In the genomic region with DNA sequence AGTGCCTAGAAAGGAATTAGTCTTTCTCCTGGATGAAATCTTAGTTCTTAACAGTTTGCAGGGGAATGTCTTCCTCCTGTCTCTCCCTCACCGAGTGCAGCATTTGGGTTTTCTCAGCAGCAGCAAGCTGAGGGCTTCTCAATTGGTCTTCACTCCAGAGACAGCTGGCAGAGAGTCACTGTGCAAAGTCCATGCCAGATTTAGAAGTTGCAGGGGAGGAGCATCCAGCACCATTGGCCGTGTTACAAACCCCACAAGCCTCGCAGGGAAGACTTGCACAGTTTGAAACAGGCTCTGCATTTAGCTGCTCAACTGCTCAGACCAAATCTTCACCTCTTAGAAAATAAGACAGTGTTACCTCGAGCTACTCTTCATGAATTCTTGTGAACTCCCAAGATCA, we compare ENCODE assay signal across 9 mouse cellular contexts.
DNase-seq lines count a peak whose midpoint lies in the region; ATAC-seq and TF ChIP-seq lines count a peak whose summit lies in the region.
"Had no signal": no experiment of that assay in that cellular context is flagged by ENCODE, and none has a peak within 500 bp of the region (broad histone marks: within the 10 kb centered on the region; RNA-seq: fewer than 3 reads in every experiment).

No protein-coding gene starts in this region.

- no peaks in the 10 kb centered on the region for H3K9me3 ChIP-seq in heart, embryonic 11.5 days (replicated peaks; ENCODE audit: control insufficient read depth, low read length)
- H3K9me3 ChIP-seq in lung, embryonic 15.5 days: no peaks in the 10 kb centered on the region

- H3K4me3 ChIP-seq in heart, adult 2 months: no peak overlapping the region
- no peak overlapping the region for H3K4me3 ChIP-seq in heart, embryonic 11.5 days (ENCODE audit: low read depth, low read length)
- H3K4me3 ChIP-seq in lung, embryonic 15.5 days: no peak overlapping the region

- DNase-seq in heart, adult 2 months: peak; percentile 49 to 65
- peak; percentile 68 to 82 for DNase-seq in cerebellum, adult 18-20 months
- DNase-seq in gastrocnemius, postnatal 25 days: peak; percentile 36
- DNase-seq in layer of hippocampus, adult 18-20 months (ENCODE audit: low spot score in 2 of 2): peak; percentile 86 to 91
- peak; percentile 8 to 60 for DNase-seq in urinary bladder, postnatal 36 days (ENCODE audit: low spot score in 2 of 2)
- no peak for DNase-seq in natural killer cell, adult 2 months (ENCODE audit: low spot score in 2 of 2)

- no peaks in the 10 kb centered on the region for H3K4me1 ChIP-seq in heart, adult 2 months (ENCODE audit: control insufficient read depth, insufficient read depth, low read length)
- no peaks in the 10 kb centered on the region; the same call in 1 of the 2 replicates for H3K4me1 ChIP-seq in heart, embryonic 11.5 days (ENCODE audit: control insufficient read depth, insufficient read depth, low read length)
- peaks cover 17% of the 10 kb centered on the region for H3K4me1 ChIP-seq in lung, embryonic 15.5 days

- TF ChIP-seq EP300 in heart, adult 2 months (IDR thresholded peaks at IDR 0.05; ENCODE audit: insufficient read depth, low read depth, low read length): no peak

- 14% methylated on average over 4 of the region's 4 CpGs for WGBS in heart, adult 2 months
- 47% methylated on average over 4 of the region's 4 CpGs for WGBS in heart, embryonic 11.5 days (ENCODE audit: insufficient replicate concordance)
- WGBS in lung, embryonic 15.5 days: 23% methylated on average over 4 of the region's 4 CpGs

- intact Hi-C loops in heart, adult 2 months (cut with DNase I): no loop called here

- no peak for ATAC-seq in heart, embryonic 11.5 days (replicated peaks; ENCODE audit: insufficient number of reproducible peaks, low FRiP score, low TSS enrichment)
- peak; percentile 93 for ATAC-seq in lung, embryonic 15.5 days (ENCODE audit: borderline replicate concordance, extremely low read depth, low FRiP score, low TSS enrichment)

- H3K4me2 ChIP-seq in heart, embryonic 11.5 days: no peak overlapping the region
- H3K4me2 ChIP-seq in lung, embryonic 15.5 days: no peak overlapping the region

- no peaks in the 10 kb centered on the region for H3K36me3 ChIP-seq in heart, adult 2 months (ENCODE audit: control insufficient read depth, insufficient read depth, low read length)
- H3K36me3 ChIP-seq in heart, embryonic 11.5 days (ENCODE audit: control insufficient read depth, insufficient read depth, low read length): no peaks in the 10 kb centered on the region
- H3K36me3 ChIP-seq in lung, embryonic 15.5 days: no peaks in the 10 kb centered on the region

- TF ChIP-seq POLR2A in heart, adult 2 months (IDR thresholded peaks at IDR 0.05; ENCODE audit: insufficient read depth, low read depth, low read length): no peak

- H3K9ac ChIP-seq in heart, adult 2 months (ENCODE audit: low read depth, low read length): no peak overlapping the region
- no peak overlapping the region for H3K9ac ChIP-seq in heart, embryonic 11.5 days (ENCODE audit: low read depth, low read length)
- H3K9ac ChIP-seq in lung, embryonic 15.5 days: no peak overlapping the region

- no peaks in the 10 kb centered on the region for H3K27me3 ChIP-seq in heart, adult 2 months (ENCODE audit: control insufficient read depth, insufficient read depth, low read length)
- H3K27me3 ChIP-seq in heart, embryonic 11.5 days (ENCODE audit: control insufficient read depth, insufficient read depth, low read length): no peaks in the 10 kb centered on the region
- no peaks in the 10 kb centered on the region for H3K27me3 ChIP-seq in lung, embryonic 15.5 days

- no peak overlapping the region for H3K27ac ChIP-seq in heart, adult 2 months
- no peak overlapping the region for H3K27ac ChIP-seq in heart, embryonic 11.5 days (ENCODE audit: low read depth, low read length)
- peak overlapping the region; percentile 33 for H3K27ac ChIP-seq in lung, embryonic 15.5 days
- H3K27ac ChIP-seq: macrophage had no signal

- no peaks in the 10 kb centered on the region for H3K79me2 ChIP-seq in heart, adult 2 months (replicated peaks; ENCODE audit: control insufficient read depth, insufficient read depth, low read length)

- no peak for TF ChIP-seq CTCF in heart, adult 2 months (IDR thresholded peaks at IDR 0.05)

Comparison
In these comparisons a context has a peak if more than half of its experiments do, and no peak if none do; other contexts are left out.
1. DNase-seq: peak in heart, adult 2 months (2 of 2), cerebellum, adult 18-20 months (2 of 2), gastrocnemius, postnatal 25 days (single experiment), layer of hippocampus, adult 18-20 months (2 of 2) and urinary bladder, postnatal 36 days (2 of 2); none in natural killer cell, adult 2 months (0 of 2).